Mouse (Mus musculus): ENCODE data around the gene Arl8a.

DNA sequence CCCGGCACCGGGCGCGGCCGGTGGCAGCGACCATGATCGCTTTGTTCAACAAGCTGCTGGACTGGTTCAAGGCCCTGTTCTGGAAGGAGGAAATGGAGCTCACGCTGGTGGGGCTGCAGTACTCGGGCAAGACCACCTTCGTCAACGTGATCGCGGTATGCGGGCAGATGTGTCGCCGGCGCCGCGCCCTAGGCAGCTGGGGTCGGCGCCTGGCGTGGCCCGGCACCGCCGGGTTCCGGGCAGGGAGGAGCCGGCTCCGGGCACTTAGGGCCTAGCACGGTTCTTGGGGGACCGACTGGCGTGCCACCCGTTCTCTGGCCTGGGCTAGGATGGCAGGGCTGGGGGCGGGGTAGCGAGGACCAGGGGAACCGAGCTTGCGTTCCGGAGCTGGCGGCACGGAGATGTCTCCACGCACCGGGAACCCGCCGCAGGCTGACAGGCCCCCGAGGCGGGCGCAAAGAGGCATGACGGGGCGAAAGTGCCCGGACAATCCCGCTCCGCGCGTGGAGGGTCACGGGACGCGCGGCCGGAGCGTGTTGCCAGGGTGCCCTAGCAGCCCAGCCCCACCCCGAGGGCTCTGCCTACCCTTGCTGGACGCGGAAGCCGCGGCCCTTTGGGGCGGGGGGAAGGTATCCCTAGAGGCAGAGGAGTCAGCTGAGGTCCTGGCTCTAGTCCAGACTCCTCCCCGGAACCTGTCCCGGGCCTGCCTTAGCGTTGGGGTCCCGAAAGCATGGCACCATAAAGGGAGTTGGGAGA lies 500 bp downstream of the Arl8a start:
- no peak for TF ChIP-seq CTCF (IDR thresholded peaks at IDR 0.05; ENCODE audit: insufficient read depth, low read length)
- TF ChIP-seq POLR2A (IDR thresholded peaks at IDR 0.05; ENCODE audit: borderline replicate concordance, extremely low read depth, low read depth, low read length), result peak; percentile 54; the same call in 1 of the 2 replicates

All from lung, adult 2 months (tissue).